Mouse (Mus musculus) small intestine, adult 2 months (tissue): ENCODE data around the gene Smim26.
"Not testable (repeated sequence)": the region's sequence is repeated elsewhere in the genome, so short reads cannot be mapped to it uniquely, and the experiment has no call there.

Source experiments
- CTCF ChIP-seq: fragments of 200-500 bp; IDR thresholded peaks from 2 replicates; pipeline ENCODE4 v1.5.1; 2012; ENCODE audit warnings: low read depth, mild to moderate bottlenecking, control low read depth, inconsistent platforms, low read length, moderate library complexity, mixed read lengths; ENCODE audit not compliant: insufficient replicate concordance, insufficient read length; ENCODE audit errors: extremely low read depth
- POLR2A ChIP-seq: fragments of 200-500 bp; IDR thresholded peaks from 2 replicates; pipeline ENCODE4 v1.6.1; 2012; ENCODE audit warnings: low read depth, mild to moderate bottlenecking, control low read depth, inconsistent platforms, low read length, moderate library complexity

DNA sequence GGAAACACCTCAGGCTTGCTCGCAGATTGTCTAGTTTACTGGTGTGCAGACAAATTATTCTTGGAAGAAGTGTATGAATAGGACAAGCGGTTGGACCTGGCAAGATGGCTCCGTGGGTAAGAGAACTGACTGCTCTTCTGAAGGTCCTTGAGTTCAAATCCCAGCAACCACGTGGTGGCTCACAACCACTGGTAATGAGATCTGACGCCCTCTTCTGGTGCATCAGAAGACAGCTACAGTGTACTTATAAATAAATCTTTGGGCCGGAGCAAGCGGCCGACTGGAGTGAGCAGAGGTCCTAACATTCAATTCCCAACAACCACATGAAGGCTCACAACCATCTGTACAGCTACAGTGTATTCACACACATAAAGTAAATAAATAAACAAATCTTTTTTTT is 818 bp upstream of the Smim26 start:
- TF ChIP-seq CTCF, POLR2A: not testable (repeated sequence)
